Mouse (Mus musculus) MEL-GATA-1-ER (cell line): ENCODE data around the gene Olfr450.

Experiments used
- DNase-seq: peaks from one replicate; pipeline ENCODE4 v3.0.0-alpha.2; 2012; ENCODE audit warnings: low read depth; ENCODE audit errors: extremely low read depth

Gene Olfr450

DNA sequence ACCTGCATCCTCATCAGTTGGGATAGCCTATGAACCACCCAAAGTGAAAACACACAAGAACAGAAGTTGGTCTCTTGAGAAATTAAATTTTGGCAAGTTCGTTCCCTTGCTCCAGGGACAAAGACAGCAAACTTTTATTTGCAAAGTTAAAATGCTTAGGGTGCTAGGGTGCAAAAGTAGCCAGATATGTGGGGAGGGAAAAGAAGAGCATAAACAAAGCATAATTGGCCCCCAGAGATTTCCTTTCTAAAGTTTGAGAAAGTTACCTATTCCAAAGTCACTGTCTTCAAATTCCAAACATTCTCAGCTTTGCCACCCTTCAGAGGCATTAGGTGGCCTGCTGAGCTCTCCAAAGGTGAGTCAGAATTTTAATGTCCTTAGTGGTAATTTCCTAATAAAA lies at the start of gene Olfr450:
TSS of gene Olfr450 (plus strand) at position 301 of the 400 bp plus-strand sequence.
- no peak for DNase-seq

DNA sequence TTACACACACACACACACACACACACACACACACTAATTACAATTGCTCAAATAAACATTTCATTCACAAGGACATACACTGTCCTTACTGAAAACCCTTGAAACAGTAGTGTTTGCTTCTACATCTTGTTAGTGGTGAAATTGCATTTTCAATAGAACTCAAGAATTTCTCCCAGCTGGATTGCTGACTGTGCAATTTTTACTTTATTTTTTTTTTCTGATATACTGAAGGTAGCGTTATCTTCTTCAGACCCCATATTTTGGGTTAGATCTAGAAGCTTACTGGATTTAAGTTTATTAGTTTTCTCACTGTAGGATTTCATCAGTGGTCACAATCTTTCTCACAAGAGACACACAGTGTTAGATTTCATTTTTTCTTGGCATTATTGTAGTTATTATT lies 34.7 kb upstream of the Olfr450 start:
- DNase-seq: no peak

- no peak for DNase-seq
Measured at GRCm38 (mm10) chr6:42784793-42785192, 26.9 kb upstream of the Olfr450 start, which contains the start of gene Olfr452. TSS of gene Olfr452 (plus strand) at chr6:42785093.

DNA sequence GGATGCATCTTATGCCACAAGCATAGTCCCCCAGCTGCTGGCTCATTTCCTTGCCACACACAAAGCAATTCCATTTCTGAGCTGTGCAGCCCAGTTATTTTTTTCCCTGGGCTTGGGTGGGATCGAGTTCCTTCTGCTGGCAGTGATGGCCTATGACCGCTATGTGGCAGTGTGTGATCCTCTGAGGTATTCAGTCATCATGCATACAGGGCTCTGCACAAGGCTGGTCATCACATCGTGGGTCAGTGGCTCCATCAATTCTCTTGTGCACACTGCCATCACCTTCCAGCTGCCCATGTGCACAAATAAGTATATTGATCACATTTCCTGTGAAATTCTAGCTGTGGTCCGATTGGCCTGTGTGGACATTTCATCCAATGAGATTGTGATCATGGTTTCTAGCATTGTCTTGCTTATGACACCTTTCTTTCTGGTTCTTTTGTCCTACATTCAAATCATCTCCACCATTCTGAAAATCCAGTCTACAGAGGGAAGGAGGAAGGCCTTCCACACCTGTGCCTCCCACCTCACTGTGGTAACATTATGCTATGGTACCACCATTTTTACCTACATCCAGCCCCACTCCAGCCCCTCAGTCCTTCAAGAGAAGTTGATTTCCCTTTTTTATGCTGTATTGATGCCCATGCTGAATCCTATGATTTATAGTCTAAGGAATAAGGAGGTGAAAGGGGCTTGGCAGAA lies 21.3 kb upstream of the Olfr450 start:
- no peak for DNase-seq

DNA sequence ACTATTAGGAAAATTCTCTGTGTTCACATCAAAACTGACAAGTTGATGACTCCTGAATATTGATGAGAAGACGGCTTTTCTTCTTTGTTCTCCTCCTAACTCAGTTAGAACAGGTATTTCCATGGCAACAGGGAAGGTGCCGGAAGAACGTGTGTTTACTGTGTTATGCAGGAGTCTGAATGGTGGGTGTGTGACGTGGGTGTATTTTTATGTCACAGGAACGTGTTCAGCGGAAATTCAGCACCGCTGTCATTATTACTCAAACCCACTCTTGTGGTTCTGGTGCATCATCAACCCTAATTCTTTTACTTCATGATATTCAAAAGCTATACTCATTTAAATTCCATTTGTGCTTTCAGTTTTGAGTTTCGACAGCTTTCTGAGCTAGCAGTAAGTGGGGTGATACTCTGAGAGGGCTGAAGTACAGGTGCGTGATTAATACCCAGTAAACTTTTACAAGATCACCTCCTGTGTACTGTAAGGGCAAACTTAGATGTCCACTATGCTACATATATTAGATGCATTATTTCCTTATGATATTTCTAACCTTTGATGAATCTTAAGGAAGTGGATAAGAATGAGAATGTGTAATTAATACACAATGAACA lies 20.7 kb upstream of the Olfr450 start:
- DNase-seq: no peak

GRCm38 (mm10) chr6:42794982-42795381 lies 16.8 kb upstream of the Olfr450 start:
- DNase-seq: no peak

DNA sequence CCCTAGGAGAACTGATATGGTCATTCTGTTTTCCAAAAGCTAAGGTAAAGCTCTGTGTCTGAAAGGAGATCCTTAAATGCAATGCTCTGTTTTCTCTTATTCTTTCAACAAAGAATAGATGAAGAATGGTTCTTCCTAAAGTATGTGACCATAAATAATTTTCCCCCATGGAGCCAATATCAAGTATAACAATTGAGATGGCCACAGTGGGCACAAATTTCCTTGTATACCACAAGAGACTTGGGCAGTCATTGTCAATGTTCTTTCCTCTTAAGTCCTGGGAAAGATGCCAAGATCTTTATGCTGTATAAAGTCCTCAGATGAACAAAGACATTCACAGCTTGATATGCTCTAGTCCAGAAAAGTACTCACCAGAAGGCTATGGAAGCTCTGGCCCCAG lies 22.3 kb downstream of the Olfr450 start, which contains the start of gene Olfr449:
TSS of gene Olfr449 (plus strand) at position 301 of the 400 bp plus-strand sequence.
- no peak for DNase-seq

GRCm38 (mm10) chr6:42860222-42860819 lies 48.6 kb downstream of the Olfr450 start:
- DNase-seq: peak; percentile 31
